Mouse (Mus musculus): ENCODE data around the gene Neurod2.

Neurod2 gene

GRCm38 (mm10) chr11:98329081-98329959 is at the start of gene Neurod2:
Neurod2 (minus strand) TSS chr11:98329648.
- in situ Hi-C loops (cut with MboI; ENCODE audit: unreplicated experiment in 2 of 2) = loop anchor here in 1 of 2 experiments (10.0 kb wide), 1 partner anchor 55 kb away; no protein-coding TSS in a partner anchor

- in situ Hi-C loops (cut with MboI; ENCODE audit: unreplicated experiment in 2 of 2) = no loop called here
Observed at GRCm38 (mm10) chr11:98377787-98378186, 48.3 kb upstream of the Neurod2 start.

- in situ Hi-C loops (cut with MboI; ENCODE audit: unreplicated experiment in 2 of 2) = no loop called here
Observed at GRCm38 (mm10) chr11:98376756-98377155, 47.3 kb upstream of the Neurod2 start.

GRCm38 (mm10) chr11:98374266-98374665 is 44.8 kb upstream of the Neurod2 start:
- in situ Hi-C loops (cut with MboI; ENCODE audit: unreplicated experiment in 2 of 2) = no loop called here

GRCm38 (mm10) chr11:98373244-98373643 is 43.8 kb upstream of the Neurod2 start:
- in situ Hi-C loops (cut with MboI; ENCODE audit: unreplicated experiment in 2 of 2) = no loop called here

GRCm38 (mm10) chr11:98372406-98372805 is 43.0 kb upstream of the Neurod2 start:
- in situ Hi-C loops (cut with MboI; ENCODE audit: unreplicated experiment in 2 of 2) = no loop called here

- in situ Hi-C loops (cut with MboI; ENCODE audit: unreplicated experiment in 2 of 2) = no loop called here
Observed at GRCm38 (mm10) chr11:98371556-98372240, 42.2 kb upstream of the Neurod2 start.

- in situ Hi-C loops (cut with MboI; ENCODE audit: unreplicated experiment in 2 of 2) = no loop called here
Observed at GRCm38 (mm10) chr11:98370588-98370987, 41.1 kb upstream of the Neurod2 start.

GRCm38 (mm10) chr11:98369337-98369736 is 39.9 kb upstream of the Neurod2 start:
- in situ Hi-C loops (cut with MboI; ENCODE audit: unreplicated experiment in 2 of 2) = no loop called here

- in situ Hi-C loops (cut with MboI; ENCODE audit: unreplicated experiment in 2 of 2) = no loop called here
Observed at GRCm38 (mm10) chr11:98367863-98368186, 38.4 kb upstream of the Neurod2 start.

- in situ Hi-C loops (cut with MboI; ENCODE audit: unreplicated experiment in 2 of 2) = no loop called here
Observed at GRCm38 (mm10) chr11:98367171-98367862, 37.9 kb upstream of the Neurod2 start.

- in situ Hi-C loops (cut with MboI; ENCODE audit: unreplicated experiment in 2 of 2) = no loop called here
Observed at GRCm38 (mm10) chr11:98366290-98366689, 36.8 kb upstream of the Neurod2 start.

GRCm38 (mm10) chr11:98364410-98364809 is 35.0 kb upstream of the Neurod2 start:
- in situ Hi-C loops (cut with MboI; ENCODE audit: unreplicated experiment in 2 of 2) = no loop called here

GRCm38 (mm10) chr11:98363817-98364216 is 34.4 kb upstream of the Neurod2 start:
- in situ Hi-C loops (cut with MboI; ENCODE audit: unreplicated experiment in 2 of 2) = no loop called here

- in situ Hi-C loops (cut with MboI; ENCODE audit: unreplicated experiment in 2 of 2) = no loop called here
Observed at GRCm38 (mm10) chr11:98360866-98361521, 31.5 kb upstream of the Neurod2 start.

GRCm38 (mm10) chr11:98358161-98359083 is 29.0 kb upstream of the Neurod2 start, which contains the start of gene Stard3:
Stard3 (plus strand) TSS chr11:98358368.
- in situ Hi-C loops (cut with MboI; ENCODE audit: unreplicated experiment in 2 of 2) = no loop called here

- in situ Hi-C loops (cut with MboI; ENCODE audit: unreplicated experiment in 2 of 2) = no loop called here
Observed at GRCm38 (mm10) chr11:98357396-98358160, 28.1 kb upstream of the Neurod2 start.

- in situ Hi-C loops (cut with MboI; ENCODE audit: unreplicated experiment in 2 of 2) = no loop called here
Observed at GRCm38 (mm10) chr11:98356625-98357394, 27.4 kb upstream of the Neurod2 start.

Measured in v-Abl transformed pro-B cells (cell line).